Mouse (Mus musculus) adrenal gland, adult 2 months (tissue): Measurements from ENCODE around the gene Pip. TPM values are rescaled to one million over a fixed set of nuclear protein-coding genes. Genes with fewer than 3 reads are reported as not detected.

Experiments
- DNase-seq: peaks from one replicate; pipeline ENCODE4 v3.0.0; 2021
- long read RNA-seq: library from polyadenylated mRNA; stranded (forward); transcript quantifications from one replicate; pipeline ENCODE4 v2.0.0, GENCODE M21; 2021
- polyA plus RNA-seq: library from polyadenylated mRNA; depleted of rRNA; stranded (reverse); fragments of >200 nt; gene quantifications from 2 replicates; pipeline ENCODE4 v1.2.3, GENCODE M21; 2012; rRNA removed
- total RNA-seq, 2 experiments: library from RNA; stranded (reverse); gene quantifications; 2 replicates each; pipeline ENCODE4 v1.2.3; 2021

Gene Pip
- total RNA-seq (not detected), polyA plus RNA-seq (not detected in 2 replicates)
- long read RNA-seq: 0 reads

GRCm38 (mm10) chr6:41847235-41847634 lies at the start of gene Pip:
Pip (plus strand) TSS chr6:41847535.
- DNase-seq: no peak

GRCm38 (mm10) chr6:41824086-41824485 lies 23.2 kb upstream of the Pip start:
- DNase-seq: no peak

- no peak for DNase-seq
These were observed 17.8 kb upstream of the Pip start for GRCm38 (mm10) chr6:41829516-41829915.

GRCm38 (mm10) chr6:41852689-41853088 lies 5.4 kb downstream of the Pip start, which contains the start of gene Sval2:
Sval2 (plus strand) TSS chr6:41852989.
- no peak for DNase-seq

- no peak for DNase-seq
These were observed 16.7 kb downstream of the Pip start for GRCm38 (mm10) chr6:41864038-41864437.

Other genes with a start within 250 kb of the Pip start
- 10 to 100 TPM in 1 of 2 experiments, 1 to 10 TPM in 1; 7.6 to 12.1 TPM for gene Ephb6, start 242.1 kb upstream of the Pip start, total RNA-seq
- 21.1 and 26.7 TPM in 2 replicates for gene Ephb6, start 242.1 kb upstream of the Pip start, polyA plus RNA-seq
- not detected for gene Trpv6, start 211.1 kb upstream of the Pip start, total RNA-seq
- gene Trpv6, start 211.1 kb upstream of the Pip start, polyA plus RNA-seq: not detected in 2 replicates
- gene Trpv5, start 166.8 kb upstream of the Pip start, total RNA-seq: not detected
- gene Trpv5, start 166.8 kb upstream of the Pip start, polyA plus RNA-seq: not detected in 2 replicates
- not detected for gene Llcfc1, start 163.1 kb upstream of the Pip start, total RNA-seq
- not detected in 2 replicates for gene Llcfc1, start 163.1 kb upstream of the Pip start, polyA plus RNA-seq
- under 1 TPM in 1 of 2 experiments, not detected in 1; 0.32 TPM for gene Kel, start 143.2 kb upstream of the Pip start, total RNA-seq
- not detected in 2 replicates for gene Kel, start 143.2 kb upstream of the Pip start, polyA plus RNA-seq
- not detected for gene Olfr459, start 72.4 kb upstream of the Pip start, total RNA-seq
- not detected in 2 replicates for gene Olfr459, start 72.4 kb upstream of the Pip start, polyA plus RNA-seq
- gene Sval2, start 5.5 kb downstream of the Pip start, total RNA-seq: not detected
- not detected in 2 replicates for gene Sval2, start 5.5 kb downstream of the Pip start, polyA plus RNA-seq
- not detected for gene Sval1, start 104.1 kb downstream of the Pip start, total RNA-seq
- gene Sval1, start 104.1 kb downstream of the Pip start, polyA plus RNA-seq: not detected in 2 replicates
- not detected for gene Sval3, start 120.6 kb downstream of the Pip start, total RNA-seq
- not detected in 2 replicates for gene Sval3, start 120.6 kb downstream of the Pip start, polyA plus RNA-seq
- not detected for gene Sva, start 190.9 kb downstream of the Pip start, total RNA-seq
- not detected in 2 replicates for gene Sva, start 190.9 kb downstream of the Pip start, polyA plus RNA-seq